Mouse (Mus musculus) heart, adult 9 months (tissue): ENCODE results near the gene Scd2.
"Not testable (repeated sequence)": the region's sequence is repeated elsewhere in the genome, so short reads cannot be mapped to it uniquely, and the experiment has no call there.

Experiments
- DNase-seq, 2 experiments: peaks; one replicate each; pipeline ENCODE4 v3.0.0; 2022; ENCODE audit warnings: low spot score in 2 of 2

The Scd2 gene

GRCm38 (mm10) chr19:44273711-44274110 is 19.8 kb upstream of the Scd2 start:
- no peak for DNase-seq

GRCm38 (mm10) chr19:44274452-44274851 is 19.0 kb upstream of the Scd2 start:
- DNase-seq: no peak

- DNase-seq: no peak
Observed at GRCm38 (mm10) chr19:44275418-44275817, 18.1 kb upstream of the Scd2 start.

GRCm38 (mm10) chr19:44276861-44277260 is 16.6 kb upstream of the Scd2 start:
- no peak for DNase-seq

GRCm38 (mm10) chr19:44277931-44278330 is 15.5 kb upstream of the Scd2 start:
- no peak for DNase-seq

GRCm38 (mm10) chr19:44280755-44281154 is 12.7 kb upstream of the Scd2 start:
- DNase-seq: peak; percentile 28 to 34

- DNase-seq: not testable (repeated sequence)
Observed at GRCm38 (mm10) chr19:44281825-44282447, 11.5 kb upstream of the Scd2 start.

- DNase-seq: no peak
Observed at GRCm38 (mm10) chr19:44282534-44283156, 10.8 kb upstream of the Scd2 start.

GRCm38 (mm10) chr19:44283157-44284024 is 10.1 kb upstream of the Scd2 start:
- DNase-seq: no peak

- peak; percentile 91 to 94 for DNase-seq
Observed at GRCm38 (mm10) chr19:44284025-44284695, 9.3 kb upstream of the Scd2 start.

- DNase-seq: no peak
Observed at GRCm38 (mm10) chr19:44284723-44285122, 8.8 kb upstream of the Scd2 start.

- no peak for DNase-seq
Observed at GRCm38 (mm10) chr19:44285554-44285953, 7.9 kb upstream of the Scd2 start.

GRCm38 (mm10) chr19:44286109-44286508 is 7.4 kb upstream of the Scd2 start:
- no peak for DNase-seq

- no peak for DNase-seq
Observed at GRCm38 (mm10) chr19:44287415-44288110, 5.9 kb upstream of the Scd2 start.

- no peak for DNase-seq
Observed at GRCm38 (mm10) chr19:44292083-44292482, 1.4 kb upstream of the Scd2 start.

GRCm38 (mm10) chr19:44292483-44292882 is 991 bp upstream of the Scd2 start:
- DNase-seq: no peak

- DNase-seq: peak; percentile 89 to 91
Observed at GRCm38 (mm10) chr19:44293769-44294551, 486 bp downstream of the Scd2 start.

- DNase-seq: peak; percentile 79 to 82
Observed at GRCm38 (mm10) chr19:44294588-44295041, 1.1 kb downstream of the Scd2 start.

- DNase-seq: peak in 1 of 2 experiments; percentile 24
Observed at GRCm38 (mm10) chr19:44295251-44295650, 1.8 kb downstream of the Scd2 start.

- peak; percentile 77 to 80 for DNase-seq
Observed at GRCm38 (mm10) chr19:44295741-44296140, 2.3 kb downstream of the Scd2 start.

- no peak for DNase-seq
Observed at GRCm38 (mm10) chr19:44296186-44296585, 2.7 kb downstream of the Scd2 start.
